Mouse (Mus musculus): ENCODE measurements around the gene Zc3h12b. TPM values are rescaled to one million over a fixed set of nuclear protein-coding genes. Genes with fewer than 3 reads are reported as not detected.

Gene Zc3h12b
- 3.4 and 3.5 TPM in 2 replicates for polyA plus RNA-seq (2016; fragmentation: Nextera tagmentation; extraction: Ambion mirVana)

- H3K27ac ChIP-seq, result peak within 1 kb of the TSS; percentile 76
- peak; percentile 99 for ATAC-seq (ENCODE audit: low FRiP score)
- no peaks in the 10 kb centered on the region for H3K9me3 ChIP-seq
- WGBS, result 15% methylated on average over 46 of the region's 46 CpGs
- H3K4me3 ChIP-seq (replicated peaks), result peak within 1 kb of the TSS; percentile 45
- no peaks in the 10 kb centered on the region for H3K27me3 ChIP-seq
- no peaks in the 10 kb centered on the region for H3K36me3 ChIP-seq (replicated peaks)
- H3K9ac ChIP-seq, result peak within 1 kb of the TSS; percentile 36
- H3K4me1 ChIP-seq, result no peaks in the 10 kb centered on the region
- H3K4me2 ChIP-seq, result peak within 1 kb of the TSS; percentile 51
These were observed at the start of gene Zc3h12b for GRCm38 (mm10) chrX:95711227-95712111. Gene Zc3h12b, plus strand, starts transcription at chrX:95711678.

GRCm38 (mm10) chrX:95682206-95682605, 29.3 kb upstream of the Zc3h12b start:
- Histone ChIP-seq H3K36me3 (replicated peaks) (no peaks in the 10 kb centered on the region), H3K9ac (no peak overlapping the region), H3K9me3 (no peaks in the 10 kb centered on the region), H3K4me3 (replicated peaks) (no peak overlapping the region), H3K27me3 (no peaks in the 10 kb centered on the region), H3K27ac (no peak overlapping the region), H3K4me2 (no peak overlapping the region), H3K4me1 (no peaks in the 10 kb centered on the region)
- ATAC-seq (ENCODE audit: low FRiP score), result no peak
- 90% methylated on average over 1 of the region's 1 CpGs for WGBS

- Histone ChIP-seq H3K4me1 (no peaks in the 10 kb centered on the region), H3K9ac (no peak overlapping the region), H3K27me3 (no peaks in the 10 kb centered on the region), H3K4me3 (replicated peaks) (no peak overlapping the region), H3K27ac (no peak overlapping the region), H3K36me3 (replicated peaks) (no peaks in the 10 kb centered on the region), H3K9me3 (no peaks in the 10 kb centered on the region), H3K4me2 (no peak overlapping the region)
- no peak for ATAC-seq (ENCODE audit: low FRiP score)
- WGBS, result 39% methylated on average over 1 of the region's 1 CpGs
These were observed 24.4 kb upstream of the Zc3h12b start for GRCm38 (mm10) chrX:95687119-95687518.

DNA sequence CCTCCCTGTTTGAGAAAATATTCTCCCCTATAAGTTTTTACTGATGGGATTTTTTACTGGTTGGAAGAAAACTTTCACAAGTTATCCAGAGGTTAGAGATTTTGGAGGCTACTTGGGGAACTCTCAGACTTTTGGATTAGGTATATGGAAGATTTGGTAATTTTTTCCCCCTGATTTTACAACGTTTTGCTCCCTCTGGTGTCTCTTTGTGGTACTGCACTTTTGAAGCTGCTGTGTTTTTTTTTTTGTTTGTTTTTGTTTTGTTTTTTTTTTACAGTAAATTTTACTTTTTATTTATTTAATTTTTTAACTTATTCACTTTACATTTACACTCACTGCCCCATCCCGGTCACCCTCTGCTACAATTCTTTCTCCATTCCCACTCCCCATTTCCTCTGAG, 26.8 kb downstream of the Zc3h12b start:
- H3K9ac ChIP-seq, result no peak overlapping the region
- no peak overlapping the region for H3K4me3 ChIP-seq (replicated peaks)
- no peaks in the 10 kb centered on the region for H3K36me3 ChIP-seq (replicated peaks)
- ATAC-seq (ENCODE audit: low FRiP score), result no peak
- no peaks in the 10 kb centered on the region for H3K9me3 ChIP-seq
- no peaks in the 10 kb centered on the region for H3K4me1 ChIP-seq
- no peak overlapping the region for H3K27ac ChIP-seq
- no peaks in the 10 kb centered on the region for H3K27me3 ChIP-seq
- WGBS, result 38% methylated on average over 2 of the region's 2 CpGs
- no peak overlapping the region for H3K4me2 ChIP-seq

GRCm38 (mm10) chrX:95795881-95796280, 84.4 kb downstream of the Zc3h12b start:
- 86% methylated on average over 3 of the region's 3 CpGs for WGBS
- H3K4me1 ChIP-seq, result no peaks in the 10 kb centered on the region

GRCm38 (mm10) chrX:95801790-95802189, 90.3 kb downstream of the Zc3h12b start:
- H3K9ac ChIP-seq, result no peak overlapping the region
- H3K4me2 ChIP-seq, result no peak overlapping the region
- no peak overlapping the region for H3K27ac ChIP-seq
- no peaks in the 10 kb centered on the region for H3K36me3 ChIP-seq (replicated peaks)
- no peak overlapping the region for H3K4me3 ChIP-seq (replicated peaks)
- ATAC-seq (ENCODE audit: low FRiP score), result no peak
- WGBS, result 83% methylated on average over 1 of the region's 1 CpGs
- no peaks in the 10 kb centered on the region for H3K27me3 ChIP-seq
- H3K4me1 ChIP-seq, result no peaks in the 10 kb centered on the region
- H3K9me3 ChIP-seq, result no peaks in the 10 kb centered on the region

More at GRCm38 (mm10) chrX:95795881-95796280, 84.4 kb downstream of the Zc3h12b start:
- ATAC-seq (ENCODE audit: low FRiP score), result no peak
- H3K27me3 ChIP-seq, result no peaks in the 10 kb centered on the region
- H3K4me2 ChIP-seq, result no peak overlapping the region
- no peak overlapping the region for H3K27ac ChIP-seq
- no peaks in the 10 kb centered on the region for H3K9me3 ChIP-seq
- H3K4me3 ChIP-seq (replicated peaks), result no peak overlapping the region
- H3K36me3 ChIP-seq (replicated peaks), result no peaks in the 10 kb centered on the region
- H3K9ac ChIP-seq, result no peak overlapping the region

DNA sequence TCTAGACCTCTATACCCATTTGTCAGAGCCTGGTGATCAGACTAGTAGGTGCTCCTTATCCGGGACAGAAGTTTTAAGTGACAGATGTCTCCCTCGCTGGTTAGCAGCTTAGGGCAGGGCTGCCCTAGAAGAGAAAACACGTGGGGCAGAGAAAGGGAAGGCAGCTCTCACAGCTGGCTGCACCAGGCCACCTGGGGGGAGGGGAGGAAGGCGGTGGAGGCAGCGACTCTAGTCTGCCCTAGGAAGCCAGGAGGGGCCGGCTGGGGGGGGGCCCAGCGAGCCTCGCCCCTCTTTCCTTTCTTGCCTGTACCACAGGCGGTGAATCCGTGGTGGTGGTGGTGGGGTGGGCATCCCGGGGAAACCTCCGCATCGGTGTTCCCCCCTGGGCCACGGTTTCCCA, 141.3 kb downstream of the Zc3h12b start:
- H3K9me3 ChIP-seq, result no peaks in the 10 kb centered on the region
- H3K9ac ChIP-seq, result no peak overlapping the region
- ATAC-seq (ENCODE audit: low FRiP score), result no peak
- H3K4me2 ChIP-seq, result no peak overlapping the region
- H3K27ac ChIP-seq, result no peak overlapping the region
- H3K27me3 ChIP-seq, result no peaks in the 10 kb centered on the region
- H3K36me3 ChIP-seq (replicated peaks), result no peaks in the 10 kb centered on the region
- no peak overlapping the region for H3K4me3 ChIP-seq (replicated peaks)
- H3K4me1 ChIP-seq, result no peaks in the 10 kb centered on the region
- 74% methylated on average over 14 of the region's 14 CpGs for WGBS

DNA sequence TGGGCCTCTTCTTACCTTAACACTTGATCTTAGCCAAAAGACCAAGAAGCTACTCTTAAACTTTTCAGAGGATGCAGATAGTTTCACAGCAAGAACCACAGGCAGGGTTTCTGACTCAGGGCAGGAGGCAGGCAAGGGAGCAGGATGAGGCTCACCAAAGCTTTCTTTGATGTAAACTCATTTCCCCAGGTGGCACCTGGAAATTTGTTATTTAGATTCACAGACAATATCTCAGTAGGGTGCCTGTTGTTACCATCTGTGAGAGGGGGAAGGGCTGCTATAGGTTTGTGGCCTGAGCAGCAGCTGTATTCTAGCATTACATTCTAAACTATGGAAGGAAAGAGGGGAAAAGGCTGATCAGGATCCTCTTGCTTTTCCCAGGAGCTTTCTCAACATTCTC, 169.6 kb downstream of the Zc3h12b start:
- Histone ChIP-seq H3K27ac (no peak overlapping the region), H3K9ac (no peak overlapping the region), H3K9me3 (no peaks in the 10 kb centered on the region), H3K36me3 (replicated peaks) (no peaks in the 10 kb centered on the region), H3K4me3 (replicated peaks) (no peak overlapping the region), H3K4me2 (no peak overlapping the region), H3K4me1 (no peaks in the 10 kb centered on the region), H3K27me3 (no peaks in the 10 kb centered on the region)
- no peak for ATAC-seq (ENCODE audit: low FRiP score)

DNA sequence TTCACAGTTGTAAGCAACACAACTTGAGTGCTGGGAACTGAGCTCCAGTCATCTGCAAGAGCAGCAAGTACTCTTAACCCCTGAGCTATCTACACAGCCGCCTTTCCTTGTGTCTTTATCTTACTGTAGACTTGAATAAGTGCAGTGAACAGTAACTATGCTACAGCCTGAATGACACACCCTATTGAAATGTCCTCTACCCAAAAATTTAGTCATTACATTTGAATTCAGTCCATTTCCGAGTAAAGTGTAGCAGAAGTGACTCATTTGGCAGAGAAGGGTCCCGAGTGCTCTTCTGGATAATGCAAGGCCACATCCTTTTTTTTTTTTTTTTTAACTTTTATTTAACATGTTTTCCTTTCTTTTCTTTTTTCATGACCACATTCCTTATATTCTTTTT, 191.2 kb downstream of the Zc3h12b start:
- 91% methylated on average over 3 of the region's 3 CpGs for WGBS
- H3K9ac ChIP-seq, result no peak overlapping the region
- H3K27ac ChIP-seq, result no peak overlapping the region

DNA sequence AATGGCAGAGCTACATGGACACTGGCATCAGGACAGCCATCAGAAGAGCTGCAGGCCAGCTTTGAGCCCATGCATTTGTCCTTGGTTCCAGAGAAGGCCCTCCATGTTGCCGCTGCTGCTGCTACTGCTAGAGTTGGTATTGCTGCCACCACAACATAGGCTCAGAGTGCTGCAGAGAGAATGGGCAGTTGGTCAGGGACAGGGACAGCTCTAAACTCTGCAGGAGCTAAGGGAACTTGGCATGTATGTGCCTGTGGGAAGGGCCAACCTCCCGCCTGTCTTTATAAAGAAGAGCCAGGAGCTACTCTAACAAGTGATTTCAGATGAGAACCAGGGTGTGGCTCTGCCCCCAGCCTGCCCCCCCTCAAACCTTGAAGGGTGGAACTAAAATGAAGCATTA, 224.0 kb downstream of the Zc3h12b start:
- peaks cover 20% of the 10 kb centered on the region; the same call in 1 of the 2 replicates for H3K36me3 ChIP-seq (replicated peaks)
- H3K27me3 ChIP-seq, result no peaks in the 10 kb centered on the region
- no peak overlapping the region for H3K27ac ChIP-seq
- no peak overlapping the region for H3K4me2 ChIP-seq
- H3K9ac ChIP-seq, result no peak overlapping the region
- no peak for ATAC-seq (ENCODE audit: low FRiP score)
- no peak overlapping the region for H3K4me3 ChIP-seq (replicated peaks)
- WGBS, result 98% methylated on average over 2 of the region's 2 CpGs
- H3K9me3 ChIP-seq, result no peaks in the 10 kb centered on the region
- no peaks in the 10 kb centered on the region for H3K4me1 ChIP-seq

More for the DNA sequence above, 191.2 kb downstream of the Zc3h12b start:
- Histone ChIP-seq H3K4me1 (no peaks in the 10 kb centered on the region), H3K27me3 (no peaks in the 10 kb centered on the region), H3K4me3 (replicated peaks) (no peak overlapping the region), H3K36me3 (replicated peaks) (no peaks in the 10 kb centered on the region), H3K4me2 (no peak overlapping the region), H3K9me3 (no peaks in the 10 kb centered on the region)
- no peak for ATAC-seq (ENCODE audit: low FRiP score)

- no peak overlapping the region for H3K9ac ChIP-seq
- WGBS, result 85% methylated on average over 2 of the region's 2 CpGs
- H3K4me1 ChIP-seq, result peaks cover 4% of the 10 kb centered on the region; the same call in 1 of the 2 replicates
- H3K4me2 ChIP-seq, result no peak overlapping the region
- H3K27ac ChIP-seq, result no peak overlapping the region
- H3K9me3 ChIP-seq, result no peaks in the 10 kb centered on the region
- no peaks in the 10 kb centered on the region for H3K27me3 ChIP-seq
- H3K36me3 ChIP-seq (replicated peaks), result peaks cover 12% of the 10 kb centered on the region
- no peak for ATAC-seq (ENCODE audit: low FRiP score)
- no peak overlapping the region for H3K4me3 ChIP-seq (replicated peaks)
These were observed 234.0 kb downstream of the Zc3h12b start for GRCm38 (mm10) chrX:95945496-95945895.

GRCm38 (mm10) chrX:95948135-95948534, 236.7 kb downstream of the Zc3h12b start:
- no peak overlapping the region for H3K27ac ChIP-seq
- peaks cover 13% of the 10 kb centered on the region for H3K36me3 ChIP-seq (replicated peaks)
- 88% methylated on average over 4 of the region's 4 CpGs for WGBS
- no peaks in the 10 kb centered on the region for H3K9me3 ChIP-seq
- ATAC-seq (ENCODE audit: low FRiP score), result no peak
- no peak overlapping the region for H3K4me2 ChIP-seq
- H3K4me3 ChIP-seq (replicated peaks), result no peak overlapping the region
- no peak overlapping the region for H3K9ac ChIP-seq
- H3K27me3 ChIP-seq, result no peaks in the 10 kb centered on the region
- peaks cover 4% of the 10 kb centered on the region; the same call in 1 of the 2 replicates for H3K4me1 ChIP-seq

GRCm38 (mm10) chrX:95950776-95951175, 239.3 kb downstream of the Zc3h12b start:
- 47% methylated on average over 3 of the region's 3 CpGs for WGBS
- H3K4me3 ChIP-seq (replicated peaks), result no peak overlapping the region
- ATAC-seq (ENCODE audit: low FRiP score), result no peak

More at GRCm38 (mm10) chrX:95950776-95951175, 239.3 kb downstream of the Zc3h12b start:
- H3K36me3 ChIP-seq (replicated peaks), result peaks cover 8% of the 10 kb centered on the region; the same call in 1 of the 2 replicates
- no peaks in the 10 kb centered on the region for H3K9me3 ChIP-seq
- H3K9ac ChIP-seq, result no peak overlapping the region
- no peaks in the 10 kb centered on the region for H3K27me3 ChIP-seq
- H3K4me1 ChIP-seq, result peaks cover 8% of the 10 kb centered on the region
- H3K4me2 ChIP-seq, result no peak overlapping the region
- no peak overlapping the region for H3K27ac ChIP-seq

All from forebrain, embryonic 12.5 days (tissue).